Mouse (Mus musculus) kidney, adult 18-20 months (tissue): Measurements from ENCODE around the gene Phyh.

ENCODE experiments used
- DNase-seq: peaks from one replicate; pipeline ENCODE4 v3.0.0; 2021

The Phyh gene

GRCm38 (mm10) chr2:4918860-4919739, at the start of gene Phyh:
Gene Phyh (plus strand): TSS chr2:4919019.
- peak; percentile 95 for DNase-seq

GRCm38 (mm10) chr2:4872740-4873139, 46.1 kb upstream of the Phyh start:
- DNase-seq = no peak

GRCm38 (mm10) chr2:4873331-4873730, 45.5 kb upstream of the Phyh start:
- DNase-seq = no peak

GRCm38 (mm10) chr2:4875090-4875489, 43.7 kb upstream of the Phyh start:
- no peak for DNase-seq

- DNase-seq = no peak
These were observed 42.7 kb upstream of the Phyh start for GRCm38 (mm10) chr2:4876131-4876530.

GRCm38 (mm10) chr2:4880737-4881349, 38.0 kb upstream of the Phyh start:
- peak; percentile 34 for DNase-seq

GRCm38 (mm10) chr2:4881350-4882248, 37.2 kb upstream of the Phyh start, which contains the start of gene Sephs1:
Gene Sephs1 (plus strand): TSS chr2:4881564.
- DNase-seq = peak; percentile 90

- DNase-seq = peak; percentile 86
These were observed 36.5 kb upstream of the Phyh start for GRCm38 (mm10) chr2:4882249-4882791.

GRCm38 (mm10) chr2:4883009-4883704, 35.7 kb upstream of the Phyh start:
- DNase-seq = no peak

- peak; percentile 40 for DNase-seq
These were observed 31.9 kb upstream of the Phyh start for GRCm38 (mm10) chr2:4886896-4887295.

- no peak for DNase-seq
These were observed 23.2 kb upstream of the Phyh start for GRCm38 (mm10) chr2:4895598-4895997.

GRCm38 (mm10) chr2:4896970-4897369, 21.8 kb upstream of the Phyh start:
- no peak for DNase-seq

- DNase-seq = no peak
These were observed 18.2 kb upstream of the Phyh start for GRCm38 (mm10) chr2:4900624-4901023.

GRCm38 (mm10) chr2:4902346-4902745, 16.5 kb upstream of the Phyh start:
- DNase-seq = peak; percentile 19

GRCm38 (mm10) chr2:4907120-4907519, 11.7 kb upstream of the Phyh start:
- no peak for DNase-seq

- no peak for DNase-seq
These were observed 10.9 kb upstream of the Phyh start for GRCm38 (mm10) chr2:4907916-4908315.

GRCm38 (mm10) chr2:4908771-4909315, 10.0 kb upstream of the Phyh start:
- no peak for DNase-seq

GRCm38 (mm10) chr2:4909909-4910308, 8.9 kb upstream of the Phyh start:
- DNase-seq = peak; percentile 16

- DNase-seq = no peak
These were observed 8.3 kb upstream of the Phyh start for GRCm38 (mm10) chr2:4910521-4910920.

- DNase-seq = no peak
These were observed 4.9 kb upstream of the Phyh start for GRCm38 (mm10) chr2:4913949-4914348.

- no peak for DNase-seq
These were observed 2.8 kb upstream of the Phyh start for GRCm38 (mm10) chr2:4916037-4916436.
